Mouse (Mus musculus) thymus, postnatal 14 days (tissue): ENCODE results near the gene Arl3.

Source experiments
- DNase-seq: peaks from one replicate; pipeline ENCODE4 v3.0.0; 2021

Arl3 gene

DNA sequence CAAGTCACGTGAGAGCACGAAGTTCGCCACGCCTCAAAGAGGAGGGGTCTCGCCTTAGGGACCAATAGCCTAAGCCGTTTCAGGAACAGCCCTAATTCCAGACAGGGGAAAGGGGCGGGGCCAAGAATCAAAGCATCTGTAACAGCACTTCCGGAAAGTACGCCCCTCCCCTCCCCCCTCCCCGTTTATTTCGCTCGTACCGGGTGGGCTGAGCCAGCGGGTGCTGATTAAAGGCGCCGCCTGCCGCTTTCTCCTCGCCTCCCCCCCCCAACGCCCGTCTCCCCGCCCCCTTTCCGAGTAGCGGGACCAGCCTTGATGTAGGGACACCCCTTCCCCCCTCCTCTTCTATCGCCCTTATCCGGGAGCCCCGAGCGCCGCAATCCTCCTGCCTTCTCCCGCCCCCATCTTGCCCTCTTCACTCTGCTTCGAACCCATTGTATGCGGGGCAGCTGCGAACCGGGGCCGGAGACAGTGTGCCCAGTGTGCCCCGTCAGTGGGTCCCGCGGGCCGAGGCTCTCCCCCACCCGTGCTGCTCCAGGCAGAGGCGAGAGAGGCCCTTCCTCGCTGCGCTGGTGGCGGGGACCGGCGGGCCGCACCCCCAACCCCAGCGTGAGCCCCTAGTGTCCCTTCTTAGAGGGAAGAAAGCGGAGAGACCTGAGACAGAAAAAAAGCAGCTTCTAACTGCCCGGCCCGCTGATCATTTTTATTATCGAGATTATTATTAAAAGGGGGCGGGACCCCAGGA, 73.0 kb downstream of the Arl3 start:
- DNase-seq: peak; percentile 99

DNA sequence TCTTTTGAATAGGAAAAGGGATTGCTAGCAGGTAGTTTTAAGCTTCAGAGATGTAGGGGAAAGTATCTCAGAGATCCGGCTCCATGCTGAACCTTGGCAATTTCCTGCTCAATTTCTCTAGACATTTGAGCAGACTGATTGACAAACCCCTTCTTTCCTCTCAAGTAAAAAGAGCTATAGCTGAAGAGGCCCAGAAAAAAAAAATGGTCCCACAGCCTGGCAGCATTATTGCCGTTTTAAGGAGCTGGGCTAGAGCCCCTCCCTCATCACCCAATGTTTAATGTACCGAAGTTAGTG, 73.5 kb downstream of the Arl3 start:
- no peak for DNase-seq

DNA sequence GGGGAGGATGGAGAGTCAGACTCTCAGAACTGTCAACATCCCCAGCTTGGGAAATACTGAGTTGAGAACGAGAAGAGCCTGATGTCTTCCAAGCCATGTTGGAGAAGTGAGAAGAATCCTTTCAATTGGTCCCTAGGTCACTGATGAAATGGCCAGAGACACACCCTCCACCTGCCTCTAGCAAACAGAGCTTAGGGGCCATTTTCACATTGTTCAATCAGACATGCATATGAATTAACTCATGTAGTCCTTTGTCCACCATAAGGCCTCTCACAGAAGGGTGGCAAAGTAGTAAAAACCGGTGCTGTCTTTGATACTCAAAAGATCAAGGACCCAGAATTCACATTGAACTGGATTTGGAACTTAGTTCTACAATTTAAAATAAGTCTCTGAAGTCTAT, 75.8 kb downstream of the Arl3 start:
- no peak for DNase-seq

DNA sequence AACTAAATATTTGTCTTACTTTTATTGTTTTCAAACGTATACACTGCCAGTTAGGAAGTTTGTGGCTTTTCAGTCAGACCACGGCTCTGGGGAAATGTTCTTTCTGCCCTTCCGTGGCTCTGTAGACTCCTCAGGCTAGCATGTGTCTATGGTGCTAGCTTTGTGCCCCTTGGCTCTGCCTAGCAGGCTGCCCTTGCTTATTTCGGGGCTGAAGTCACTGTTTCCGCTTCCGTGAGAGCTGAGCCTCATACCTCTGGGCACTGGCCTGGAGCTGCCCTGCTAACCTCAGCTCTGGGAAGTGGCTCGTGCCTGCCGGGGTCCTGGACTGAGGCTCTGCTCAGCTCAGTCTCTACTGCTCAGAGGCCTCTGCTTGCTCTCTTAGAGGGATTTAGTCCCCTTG, 77.9 kb downstream of the Arl3 start:
- DNase-seq: no peak

DNA sequence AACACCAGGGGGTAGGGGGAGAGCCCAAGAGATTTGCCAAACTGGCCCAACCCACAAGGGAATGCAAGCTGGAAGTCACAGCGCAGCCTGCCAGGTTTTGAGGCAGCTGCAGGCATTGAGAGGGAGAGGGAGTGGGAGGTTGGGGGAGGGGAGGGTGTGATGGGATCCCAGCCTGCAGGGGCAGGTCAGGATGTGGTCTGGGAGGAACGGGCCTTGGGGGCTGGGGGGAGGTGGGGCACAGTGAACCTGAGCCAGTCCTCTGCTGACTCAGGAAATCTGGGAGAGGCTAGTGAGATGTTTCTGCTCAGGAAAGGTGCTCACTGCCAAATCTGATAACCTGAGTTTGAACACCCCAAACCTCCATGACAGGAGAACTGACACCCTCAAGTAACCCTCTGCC, 82.4 kb downstream of the Arl3 start:
- peak; percentile 32 for DNase-seq

DNA sequence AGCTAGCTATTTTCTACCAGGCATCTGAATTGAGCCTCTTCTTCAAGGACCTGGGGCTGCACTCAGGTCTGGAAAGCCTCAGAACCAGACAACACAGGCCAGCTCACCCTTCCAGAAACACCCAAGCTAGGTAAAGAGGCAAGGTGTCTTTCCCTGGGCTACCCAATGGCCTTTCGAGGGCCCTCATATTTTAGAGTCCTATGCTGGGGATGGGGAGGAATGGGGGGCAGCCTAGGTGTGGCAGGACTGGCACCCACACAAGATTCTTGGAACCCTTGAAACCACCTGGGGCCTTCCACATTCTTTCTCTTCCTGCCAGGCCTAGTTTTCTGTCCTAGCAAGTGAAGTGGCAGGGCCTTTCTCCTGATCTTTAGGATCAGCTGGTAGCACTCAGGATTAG, 83.5 kb downstream of the Arl3 start:
- no peak for DNase-seq

DNA sequence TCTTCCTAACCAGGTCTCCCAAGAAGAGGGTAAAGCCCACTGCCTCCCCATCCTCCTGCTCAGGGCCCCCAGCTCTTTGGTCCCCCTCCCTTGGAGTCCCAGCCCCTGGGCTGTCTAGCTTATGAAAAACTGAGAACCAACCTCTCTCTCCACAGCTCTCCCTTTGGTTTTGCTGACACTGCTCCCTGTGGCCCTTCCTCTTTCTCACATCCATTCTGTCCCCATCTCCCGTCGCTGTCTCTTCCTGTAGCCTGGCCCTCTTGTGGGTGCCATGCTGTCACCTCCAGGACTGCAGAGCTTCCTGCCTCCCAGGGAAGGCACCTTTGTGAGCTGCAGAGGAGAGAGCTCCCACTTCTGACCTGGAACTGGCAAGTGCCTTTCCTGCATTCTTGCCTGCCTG, 86.3 kb downstream of the Arl3 start:
- no peak for DNase-seq

DNA sequence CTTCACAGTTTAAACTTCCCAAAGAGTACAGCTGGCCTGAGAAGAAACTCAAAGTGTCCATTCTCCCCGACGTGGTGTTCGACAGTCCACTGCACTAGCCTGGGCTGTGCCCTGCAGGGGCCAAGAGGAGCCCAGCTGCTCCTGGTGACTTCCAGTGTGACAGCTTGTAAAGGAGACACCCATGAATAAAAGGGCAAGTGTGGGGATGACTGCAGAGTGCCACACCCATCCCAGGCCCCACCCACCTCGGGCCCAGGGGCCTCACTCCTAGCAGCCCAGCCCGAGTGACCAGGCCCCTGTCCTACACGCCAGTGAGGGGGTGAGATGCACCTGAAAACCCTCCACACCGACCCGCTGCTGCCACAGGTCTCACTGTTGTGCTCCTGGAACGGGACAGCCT, 87.2 kb downstream of the Arl3 start:
- no peak for DNase-seq

DNA sequence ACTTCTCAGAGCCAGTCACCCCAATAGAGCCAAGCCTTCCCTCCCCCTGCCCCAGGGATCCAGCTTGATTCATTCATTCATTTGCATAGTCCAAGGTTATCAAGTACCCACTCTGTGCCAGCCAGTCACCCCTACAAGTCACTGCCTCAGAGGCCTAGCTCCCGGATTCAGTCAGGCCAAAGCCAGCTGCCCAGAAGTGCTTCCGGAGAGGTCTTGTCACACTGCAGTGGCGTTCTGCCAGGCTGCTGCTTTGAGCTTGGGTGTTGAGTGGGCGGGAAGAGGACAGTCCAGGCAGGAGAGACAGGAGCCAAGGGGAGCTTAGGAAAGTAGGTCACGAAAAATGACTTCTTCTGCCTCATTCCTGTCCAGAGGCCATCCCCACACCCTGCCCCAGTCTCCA, 88.5 kb downstream of the Arl3 start:
- no peak for DNase-seq

DNA sequence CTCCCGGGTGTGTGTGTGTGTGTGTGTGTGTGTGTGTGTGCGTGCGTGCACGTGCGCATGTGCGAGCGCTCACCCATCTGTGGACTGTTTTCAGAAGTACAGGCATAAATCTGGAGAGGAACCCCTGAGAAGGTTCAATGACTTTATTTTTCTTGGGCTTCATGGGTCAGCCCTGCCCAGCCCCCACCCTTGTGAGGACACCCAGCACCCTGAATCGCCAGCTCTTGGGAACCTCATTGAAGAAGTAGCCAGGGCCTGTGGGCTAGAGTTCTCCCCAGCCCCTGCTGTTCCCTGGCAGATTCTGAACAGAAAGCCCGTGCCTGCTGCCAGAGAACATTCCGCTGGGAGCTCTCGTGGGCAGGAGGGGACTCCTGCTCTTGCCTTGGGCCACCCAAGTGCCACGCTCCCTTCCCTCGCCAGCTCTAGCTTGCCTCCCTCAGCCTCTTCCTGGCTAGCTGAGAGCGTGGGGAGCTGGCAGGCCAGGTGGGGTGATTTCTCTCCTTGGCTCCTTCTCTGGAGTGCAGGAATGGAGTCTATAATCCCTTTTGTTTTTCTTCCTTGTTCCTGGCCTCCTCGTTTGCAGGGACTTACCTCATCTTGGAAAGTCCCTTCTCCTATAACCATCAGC, 89.2 kb downstream of the Arl3 start:
- DNase-seq: no peak

DNA sequence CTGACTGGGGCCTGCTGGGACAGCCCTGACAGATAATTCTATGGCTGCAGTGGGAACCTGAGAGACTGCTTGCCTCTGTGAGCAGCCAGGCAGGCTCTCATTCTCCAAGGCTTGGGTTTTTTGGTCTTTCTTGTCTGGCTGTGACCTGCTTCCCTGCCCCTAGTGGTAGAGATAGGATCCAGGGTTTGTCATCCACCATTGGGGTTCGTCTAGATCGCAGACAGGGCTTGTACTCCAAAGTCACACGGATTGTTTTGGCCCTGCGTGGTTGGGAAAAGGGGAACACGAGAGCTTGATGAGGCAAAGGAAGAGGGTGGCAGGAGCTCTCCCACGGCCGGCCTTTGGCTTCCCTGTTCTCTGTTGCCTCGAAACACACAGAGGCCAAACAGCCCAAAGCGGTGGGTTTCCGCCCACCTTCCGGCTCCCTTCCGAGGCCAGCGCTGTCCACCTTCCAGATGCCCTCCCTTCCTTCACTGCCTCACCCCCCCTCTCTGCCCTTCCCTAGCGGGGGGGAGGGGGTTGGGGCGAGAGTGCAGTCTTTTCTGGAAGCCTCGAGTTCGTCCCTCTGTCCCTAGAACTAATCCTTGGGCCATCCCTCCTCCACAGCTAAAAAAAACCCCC, 90.0 kb downstream of the Arl3 start:
- DNase-seq: no peak

DNA sequence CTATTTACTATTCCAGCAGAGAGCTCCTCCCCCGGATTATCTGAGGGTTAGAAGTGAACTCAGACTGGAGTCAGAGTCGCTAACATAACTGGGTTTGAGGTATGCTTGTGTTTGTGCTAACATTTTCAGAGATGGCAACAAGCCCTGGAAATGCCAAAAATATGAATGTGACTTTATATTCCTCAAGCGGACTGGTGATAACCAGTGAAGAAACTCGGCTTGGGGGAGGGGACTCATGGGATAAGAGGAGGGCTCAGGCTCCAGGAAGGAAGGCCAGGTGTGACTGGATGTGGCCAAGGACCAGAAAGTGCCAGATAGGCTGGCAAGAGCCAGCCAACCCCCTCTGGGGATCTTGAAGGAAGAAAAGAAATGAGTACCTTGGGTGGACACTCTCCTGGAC, 91.2 kb downstream of the Arl3 start:
- DNase-seq: no peak

DNA sequence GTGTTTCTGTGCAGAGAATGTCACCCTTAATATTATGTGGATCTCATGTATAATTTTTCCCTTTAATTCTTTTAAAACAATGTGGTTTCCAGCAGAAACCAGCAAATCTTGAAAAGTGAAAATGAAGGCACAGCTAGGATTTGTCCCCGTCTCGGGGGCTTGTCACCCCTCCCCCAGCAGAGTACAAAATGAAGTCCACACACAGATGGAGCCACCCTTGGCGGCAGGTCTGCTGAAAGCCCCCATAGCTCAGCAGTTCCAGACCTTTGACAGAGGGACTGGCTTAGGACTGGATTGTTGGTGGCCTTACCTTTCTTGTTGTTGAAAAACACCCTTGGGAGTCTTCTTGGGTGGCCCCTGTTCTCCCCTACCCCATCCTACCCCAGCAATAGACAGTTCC, 91.6 kb downstream of the Arl3 start:
- no peak for DNase-seq
